Mouse (Mus musculus): ENCODE data around the gene Kif1c. TPM values are rescaled to one million over a fixed set of nuclear protein-coding genes. Genes with fewer than 3 reads are reported as not detected.

Kif1c gene
- total RNA-seq, 2 experiments from 2014 or later = 156 to 176 TPM

GRCm38 (mm10) chr11:70667271-70668150 is 32.8 kb upstream of the Kif1c start:
- DNase-seq = no peak

DNA sequence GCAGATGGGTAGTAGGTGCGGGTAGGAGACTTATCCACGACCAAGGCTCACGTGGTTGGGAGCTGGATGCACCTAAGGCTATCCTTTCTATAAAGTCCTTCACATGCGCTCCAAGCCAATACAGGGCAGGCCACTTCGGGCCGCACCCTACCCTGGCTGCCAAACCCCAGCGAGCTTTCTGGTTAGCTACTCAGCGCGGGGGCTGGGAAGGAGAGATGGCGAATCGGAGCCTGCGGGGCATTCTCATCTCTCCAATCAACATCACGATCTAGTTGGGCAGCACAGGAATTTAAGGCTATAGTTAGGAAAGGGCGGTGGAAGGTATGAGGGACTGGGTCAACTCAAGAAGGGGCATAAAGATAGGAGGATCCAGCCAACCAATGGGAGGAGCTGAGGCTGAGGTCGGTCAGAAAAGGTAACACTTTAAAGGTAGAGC is 32.0 kb upstream of the Kif1c start:
- DNase-seq = peak; percentile 79

DNA sequence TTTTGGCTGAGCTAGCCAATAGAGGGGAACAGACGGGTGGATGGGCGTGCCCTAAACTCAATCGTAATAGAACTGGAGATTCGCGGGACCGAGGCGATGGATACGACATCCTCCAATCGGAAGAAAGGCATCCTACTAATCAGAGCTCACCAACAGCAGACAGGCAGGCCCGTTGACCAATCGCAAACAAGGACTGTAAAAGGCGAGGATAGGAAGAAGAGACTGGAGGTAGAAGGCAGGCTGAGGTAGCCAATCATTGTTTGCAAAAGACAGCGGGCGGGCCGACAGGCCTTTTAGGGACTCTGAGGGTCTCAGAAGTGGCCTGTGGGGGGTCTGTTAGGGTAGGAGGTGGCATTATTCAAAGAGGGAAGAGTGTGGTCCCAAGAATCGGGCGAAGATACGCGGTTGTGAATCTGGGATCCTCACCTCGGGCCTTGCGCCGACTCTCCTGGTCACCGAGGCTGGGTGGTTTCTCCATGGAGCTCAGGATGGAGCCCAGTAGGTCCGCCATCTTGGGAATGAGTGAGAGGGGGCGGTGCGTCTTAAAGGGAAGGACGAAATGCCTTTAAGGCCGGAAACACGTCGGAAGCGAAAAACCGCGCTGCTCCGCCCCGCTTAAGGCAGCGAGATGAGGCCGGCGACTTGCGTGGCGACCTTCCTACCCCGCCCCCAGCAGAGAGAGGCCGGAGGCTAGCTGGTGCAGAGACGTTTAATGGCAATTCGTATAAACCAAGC is 31.4 kb upstream of the Kif1c start, which contains the start of gene Spag7:
Gene Spag7, minus strand, starts transcription at position 646 of the 735 bp plus-strand sequence.
- DNase-seq = peak; percentile 96

DNA sequence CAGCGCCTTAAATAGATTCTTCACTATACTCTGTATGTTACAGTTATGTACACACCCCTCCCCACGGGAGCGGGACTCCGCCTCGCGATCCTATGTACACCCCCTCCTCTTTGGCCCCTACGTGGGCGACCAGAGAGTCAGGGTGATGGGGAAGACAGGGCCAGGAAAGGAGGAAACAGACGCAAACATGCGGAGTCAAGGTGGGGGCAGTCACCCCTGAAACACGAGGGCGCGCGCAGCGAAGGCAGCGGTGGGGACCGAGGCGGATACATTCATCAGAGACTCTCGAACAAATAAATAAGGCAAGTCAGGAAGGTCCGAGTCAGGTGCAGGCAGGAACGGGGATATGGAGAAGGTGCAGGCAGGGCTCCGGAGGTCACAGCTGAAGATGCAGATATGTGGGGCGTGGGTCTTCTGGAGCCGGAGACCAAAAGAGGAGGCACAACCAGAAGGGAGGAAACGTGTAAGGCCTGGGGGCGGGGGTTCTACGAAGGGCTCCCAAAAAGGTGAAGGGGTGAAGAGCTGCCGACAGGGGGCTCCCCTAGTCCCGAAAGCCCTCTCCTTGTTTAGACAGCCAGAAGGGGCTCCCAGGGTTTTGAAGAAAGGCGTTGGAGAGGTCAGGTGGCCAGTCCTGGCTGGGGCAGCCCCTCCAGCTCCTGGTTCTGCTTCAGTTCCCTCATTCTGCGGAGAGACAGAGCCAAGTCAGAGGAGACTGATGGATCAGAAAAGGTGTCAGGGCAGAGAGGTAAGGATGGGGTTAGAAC is 30.6 kb upstream of the Kif1c start:
- peak; percentile 83 for DNase-seq

DNA sequence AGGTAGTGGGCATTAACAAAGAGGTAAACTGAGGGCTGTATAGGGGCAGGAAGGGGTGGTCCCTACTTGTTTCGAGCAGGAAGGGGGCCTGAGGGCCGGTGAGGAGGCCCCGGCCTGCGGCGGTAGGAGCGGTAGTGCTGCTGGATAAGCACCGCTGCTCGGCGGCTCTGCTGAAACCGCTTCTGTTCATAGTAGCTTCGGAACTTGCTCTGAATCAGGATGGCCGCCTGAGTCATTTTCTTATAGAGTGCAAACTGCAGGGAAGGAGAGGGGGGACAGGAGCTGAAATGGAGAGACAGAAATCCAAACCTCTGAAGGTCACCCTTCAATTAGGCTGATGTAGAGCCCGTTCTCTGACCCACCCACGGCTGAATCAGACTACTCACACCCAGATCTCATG is 29.9 kb upstream of the Kif1c start:
- DNase-seq = peak; percentile 57

DNA sequence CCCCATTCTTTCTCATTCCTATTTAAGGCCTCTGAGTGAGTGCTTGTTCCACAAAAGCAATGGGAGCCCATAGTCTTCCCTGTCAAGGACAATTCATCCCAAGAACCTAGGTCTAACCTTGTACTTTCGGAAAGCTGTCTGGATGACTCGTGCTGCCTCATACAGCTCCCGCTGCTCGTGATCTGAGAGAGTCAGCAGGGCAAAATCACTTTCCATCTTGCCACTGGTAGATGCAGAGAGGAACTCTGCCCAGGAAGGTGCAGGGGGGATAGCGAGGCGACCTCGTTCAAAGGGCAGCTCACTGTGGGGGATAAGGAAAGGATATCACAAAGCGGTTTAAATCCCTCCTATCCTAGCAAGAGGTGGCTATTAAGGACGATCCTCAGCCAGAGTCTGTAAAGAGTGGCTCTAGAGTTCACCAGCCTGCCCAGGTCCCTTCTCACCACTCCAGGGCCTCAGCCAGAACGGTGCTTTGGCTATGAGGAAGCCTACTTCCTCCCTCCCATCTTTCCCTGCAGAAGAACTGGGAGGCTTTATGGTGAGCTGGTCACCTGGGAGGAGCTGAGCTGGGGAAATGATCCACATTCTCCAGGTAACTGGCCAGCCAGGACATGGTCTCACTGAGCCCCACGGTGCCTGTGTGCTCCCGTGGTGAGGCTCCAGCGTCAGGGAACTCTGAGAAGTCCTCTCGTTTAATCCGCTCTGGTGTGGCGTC is 28.9 kb upstream of the Kif1c start:
- peak; percentile 48 for DNase-seq

GRCm38 (mm10) chr11:70674014-70674413 is 26.3 kb upstream of the Kif1c start:
- no peak for DNase-seq

DNA sequence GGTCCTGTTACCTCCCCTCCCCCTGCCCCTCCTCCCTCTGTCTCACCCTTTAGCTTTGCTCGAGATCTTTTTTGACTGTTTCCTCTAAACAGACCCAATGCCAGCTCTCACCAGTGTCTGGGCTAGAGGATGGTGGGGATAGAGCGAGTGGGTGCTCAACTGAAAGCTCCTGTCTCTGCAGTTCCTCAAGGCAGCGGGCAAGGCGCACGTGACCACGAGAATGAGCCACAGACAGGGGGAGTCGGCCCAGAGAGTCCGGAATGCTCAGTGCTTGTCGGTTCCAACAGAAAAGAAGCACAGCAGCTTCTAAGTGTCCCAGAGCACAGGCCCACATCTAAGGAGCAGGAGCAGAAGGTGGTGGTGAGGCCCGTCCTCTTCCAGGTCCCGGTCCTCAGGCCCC is 25.8 kb upstream of the Kif1c start:
- no peak for DNase-seq

DNA sequence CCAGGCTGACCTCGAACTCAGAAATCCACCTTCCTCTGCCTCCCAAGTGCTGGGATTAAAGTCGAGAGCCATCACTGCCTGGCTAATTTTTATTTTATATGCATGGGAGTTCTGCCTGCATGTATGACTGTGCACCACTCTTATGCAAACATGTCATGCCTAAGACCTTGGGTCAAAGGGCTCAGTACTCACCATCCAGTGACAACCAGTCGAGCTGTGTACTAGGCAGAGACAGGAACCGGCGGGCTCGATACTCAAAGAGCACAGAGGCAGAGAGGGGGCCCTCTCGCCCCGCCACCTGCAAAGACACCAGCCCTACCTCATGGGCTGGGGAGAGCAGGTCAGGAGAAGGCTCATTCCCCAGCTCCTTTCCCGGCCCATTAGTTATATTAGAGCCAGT is 22.3 kb upstream of the Kif1c start:
- no peak for DNase-seq

GRCm38 (mm10) chr11:70678576-70678975 is 21.8 kb upstream of the Kif1c start:
- no peak for DNase-seq

DNA sequence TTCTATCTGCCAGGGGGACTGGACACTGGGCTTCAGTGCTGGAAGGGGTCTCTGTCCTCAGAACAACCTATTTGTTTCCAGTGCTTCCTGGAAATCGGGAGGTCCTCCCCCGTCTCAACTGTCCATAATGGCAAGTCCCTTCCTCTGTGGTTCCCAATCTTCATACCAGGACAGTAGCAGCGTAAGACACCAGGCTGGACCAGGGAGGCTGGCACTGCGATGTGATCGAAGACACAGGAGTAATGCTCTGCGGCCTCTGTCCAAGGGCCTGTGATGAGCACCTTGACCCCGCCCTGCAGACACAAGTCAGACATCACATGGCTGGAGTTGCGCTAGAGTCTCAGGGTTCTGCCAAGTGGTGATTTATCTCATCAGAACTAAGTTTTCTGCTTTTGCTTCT is 21.0 kb upstream of the Kif1c start:
- no peak for DNase-seq

DNA sequence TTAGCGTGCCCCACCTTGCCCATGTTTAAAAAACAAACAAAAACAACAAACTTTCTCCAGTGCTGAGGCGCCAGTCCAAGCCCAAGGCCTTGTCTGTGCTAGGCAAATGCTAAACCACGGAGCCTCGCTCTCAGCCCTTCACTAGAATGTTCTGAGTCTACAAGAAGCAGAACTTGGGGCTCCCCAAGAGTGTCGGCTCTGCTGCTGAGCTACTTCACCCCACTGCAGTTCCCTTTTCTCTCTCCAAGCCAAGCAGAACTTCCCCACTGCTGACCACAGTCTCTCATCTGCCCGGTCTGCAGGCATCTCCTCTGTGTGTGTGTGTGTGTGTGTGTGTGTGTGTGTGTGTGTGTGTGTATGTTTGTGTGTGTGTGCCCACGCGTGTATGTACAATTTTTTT is 20.5 kb upstream of the Kif1c start:
- DNase-seq = no peak

GRCm38 (mm10) chr11:70681170-70681569 is 19.2 kb upstream of the Kif1c start:
- DNase-seq = no peak

DNA sequence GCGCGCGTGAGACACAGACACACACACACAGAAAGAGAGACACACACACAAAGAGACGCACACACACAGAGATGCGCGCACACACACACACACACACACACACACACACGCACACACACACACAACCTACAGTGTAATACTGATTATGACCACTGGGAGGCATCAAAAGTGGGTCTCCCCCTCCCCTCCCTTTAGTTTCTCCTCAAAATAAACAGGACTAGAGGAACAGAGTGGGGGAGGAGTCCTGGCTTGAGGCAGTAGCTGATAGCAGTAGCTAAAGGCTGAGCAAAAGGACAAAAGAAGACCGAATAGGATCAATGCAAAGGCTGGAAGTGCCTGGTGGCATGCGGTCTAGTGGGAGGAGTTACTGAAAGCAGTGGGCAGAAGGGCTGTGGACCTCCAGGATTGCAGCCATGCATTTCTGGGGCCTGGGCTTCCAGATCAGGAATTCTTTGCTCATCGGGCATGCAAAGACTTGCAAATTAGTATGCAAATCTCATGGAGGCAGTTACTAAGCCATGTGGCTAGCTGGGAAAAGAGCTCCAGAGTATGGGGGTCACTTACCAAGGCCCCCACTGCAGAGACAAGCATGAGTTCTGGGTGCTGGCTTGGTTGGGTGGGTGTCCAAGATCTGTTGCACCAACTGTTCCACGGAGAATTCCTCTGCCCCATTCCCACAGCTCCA is 18.3 kb upstream of the Kif1c start:
- peak; percentile 36 for DNase-seq

DNA sequence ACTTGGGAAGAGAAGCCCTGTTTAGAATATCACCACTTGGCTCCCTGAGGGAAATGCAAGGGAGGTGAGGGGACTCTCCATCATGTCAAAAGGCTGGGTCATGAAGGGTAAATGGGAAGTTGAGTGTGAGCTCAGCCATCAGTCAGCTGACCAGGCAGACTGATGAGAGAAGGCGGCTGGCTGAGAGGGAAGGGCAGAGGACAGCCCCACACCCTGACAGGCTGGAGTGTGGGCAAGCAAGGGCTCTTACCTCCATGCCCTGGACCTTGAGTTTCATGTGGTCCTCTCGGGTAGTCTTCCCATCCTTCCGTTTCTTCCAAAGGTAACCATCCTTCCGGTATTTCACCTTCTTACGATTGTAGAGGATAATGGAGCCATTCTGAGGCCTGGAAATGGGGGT is 16.7 kb upstream of the Kif1c start:
- DNase-seq = no peak

GRCm38 (mm10) chr11:70686901-70687566 is 13.3 kb upstream of the Kif1c start:
- DNase-seq = peak; percentile 52

DNA sequence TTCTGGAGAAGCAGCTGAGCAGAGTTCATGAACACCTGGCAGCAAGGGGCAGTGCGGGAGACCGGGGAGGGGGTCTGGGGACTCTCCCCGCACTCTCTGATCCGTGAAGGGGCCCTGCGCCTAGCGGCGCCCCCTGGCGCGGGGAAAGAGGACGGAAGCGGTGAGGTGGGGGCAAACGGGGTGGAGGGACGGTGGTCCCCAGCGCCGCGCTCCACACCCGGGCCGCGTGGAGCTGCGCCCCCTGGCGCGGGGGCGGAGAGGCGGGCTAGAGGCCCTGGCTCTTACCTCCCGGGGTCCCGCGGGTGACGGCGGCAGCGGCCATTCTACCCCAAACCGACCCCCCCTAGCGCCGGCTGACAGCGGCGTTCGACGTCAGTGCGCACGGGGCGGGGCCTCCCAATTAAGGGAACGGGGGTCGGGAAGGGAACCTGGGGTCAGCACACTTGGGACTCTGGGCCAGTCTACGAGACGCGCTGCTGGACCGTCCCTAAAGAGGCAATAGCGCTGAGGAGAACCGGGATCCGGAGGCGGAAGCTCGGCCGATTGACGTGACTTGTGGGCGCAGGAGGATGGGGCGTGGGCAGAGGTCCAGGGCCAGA is 12.6 kb upstream of the Kif1c start, which contains the start of gene Camta2:
Gene Camta2, minus strand, starts transcription at position 505 of the 599 bp plus-strand sequence.
- peak; percentile 93 for DNase-seq

- peak; percentile 44 for DNase-seq
Measured at GRCm38 (mm10) chr11:70688372-70688771, 12.0 kb upstream of the Kif1c start.

DNA sequence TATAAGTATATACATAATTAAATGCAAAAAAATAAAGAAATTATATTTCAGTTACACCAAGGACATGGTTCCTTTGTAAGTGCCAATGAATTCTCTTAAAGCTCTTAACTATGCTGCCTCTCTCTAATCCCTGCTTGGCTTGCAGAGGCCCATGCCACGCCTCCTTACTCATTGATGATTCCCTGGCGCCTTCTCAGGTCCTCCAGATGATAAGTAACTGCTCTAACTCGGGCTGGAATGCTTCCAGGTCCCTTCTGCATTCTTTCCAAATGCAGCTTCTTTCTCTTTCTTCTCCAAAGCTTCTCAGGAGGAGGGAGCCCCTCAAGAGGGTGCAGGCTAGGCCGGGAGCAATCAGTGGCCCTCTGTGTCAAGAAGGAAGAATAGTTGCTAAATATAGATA is 10.8 kb upstream of the Kif1c start:
- no peak for DNase-seq

- no peak for DNase-seq
Measured at GRCm38 (mm10) chr11:70693504-70693903, 6.8 kb upstream of the Kif1c start.

Data from adrenal gland, postnatal 10 days (tissue).